Mouse (Mus musculus): ENCODE measurements around the gene Asic2.

Gene Asic2

DNA sequence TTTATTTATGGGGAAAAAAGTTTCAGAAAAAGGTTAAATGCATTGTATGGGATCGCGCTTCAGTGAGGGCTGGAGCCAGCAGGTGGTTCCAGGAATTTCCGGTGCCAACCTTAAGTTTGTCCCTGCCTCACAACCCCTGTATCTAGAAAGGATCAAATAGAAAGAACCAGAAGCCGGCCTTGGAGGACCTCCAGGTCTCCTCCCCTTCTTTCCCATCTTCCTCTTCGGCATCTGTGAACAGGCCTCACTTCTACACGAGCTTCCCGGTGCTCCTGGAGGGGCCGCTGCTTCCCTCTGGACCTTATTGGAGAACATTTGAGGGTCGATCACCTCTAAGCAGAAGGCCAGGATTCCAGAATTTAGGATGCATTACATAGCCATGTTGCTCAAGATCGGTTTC is 1064.8 kb downstream of the Asic2 start:
- in situ Hi-C loops (cut with MboI; ENCODE audit: low pct_unique_long_range_greater_than_20kb in 1 of 2, low sequenced_read_pairs in 2 of 2, unreplicated experiment in 1 of 2), result no loop called here

- in situ Hi-C loops (cut with MboI; ENCODE audit: low pct_unique_long_range_greater_than_20kb in 1 of 2, low sequenced_read_pairs in 2 of 2, unreplicated experiment in 1 of 2), result no loop called here
These were observed 1065.6 kb downstream of the Asic2 start for GRCm38 (mm10) chr11:80902664-80903063.

DNA sequence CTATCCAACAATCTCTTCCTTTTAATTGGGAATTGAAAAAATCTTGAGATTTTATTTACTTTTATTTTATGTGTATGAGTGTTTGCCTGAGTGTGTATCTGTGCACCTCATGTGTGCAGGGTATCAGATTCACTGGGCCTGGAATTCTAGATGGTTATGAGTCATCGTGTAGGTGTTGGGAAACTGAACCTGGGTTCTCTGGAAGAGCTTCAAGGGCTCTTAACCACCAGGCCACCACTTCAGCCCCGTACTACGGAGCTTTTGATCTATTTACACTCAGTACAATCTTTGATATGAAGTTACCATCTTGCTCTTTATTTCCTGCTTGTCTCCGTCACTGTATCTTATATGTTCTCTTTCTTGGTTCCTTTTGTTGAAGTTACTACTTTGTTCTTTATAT is 1067.7 kb downstream of the Asic2 start:
- in situ Hi-C loops (cut with MboI; ENCODE audit: low pct_unique_long_range_greater_than_20kb in 1 of 2, low sequenced_read_pairs in 2 of 2, unreplicated experiment in 1 of 2), result no loop called here

GRCm38 (mm10) chr11:80895853-80896252 is 1072.4 kb downstream of the Asic2 start:
- in situ Hi-C loops (cut with MboI; ENCODE audit: low pct_unique_long_range_greater_than_20kb in 1 of 2, low sequenced_read_pairs in 2 of 2, unreplicated experiment in 1 of 2), result no loop called here

DNA sequence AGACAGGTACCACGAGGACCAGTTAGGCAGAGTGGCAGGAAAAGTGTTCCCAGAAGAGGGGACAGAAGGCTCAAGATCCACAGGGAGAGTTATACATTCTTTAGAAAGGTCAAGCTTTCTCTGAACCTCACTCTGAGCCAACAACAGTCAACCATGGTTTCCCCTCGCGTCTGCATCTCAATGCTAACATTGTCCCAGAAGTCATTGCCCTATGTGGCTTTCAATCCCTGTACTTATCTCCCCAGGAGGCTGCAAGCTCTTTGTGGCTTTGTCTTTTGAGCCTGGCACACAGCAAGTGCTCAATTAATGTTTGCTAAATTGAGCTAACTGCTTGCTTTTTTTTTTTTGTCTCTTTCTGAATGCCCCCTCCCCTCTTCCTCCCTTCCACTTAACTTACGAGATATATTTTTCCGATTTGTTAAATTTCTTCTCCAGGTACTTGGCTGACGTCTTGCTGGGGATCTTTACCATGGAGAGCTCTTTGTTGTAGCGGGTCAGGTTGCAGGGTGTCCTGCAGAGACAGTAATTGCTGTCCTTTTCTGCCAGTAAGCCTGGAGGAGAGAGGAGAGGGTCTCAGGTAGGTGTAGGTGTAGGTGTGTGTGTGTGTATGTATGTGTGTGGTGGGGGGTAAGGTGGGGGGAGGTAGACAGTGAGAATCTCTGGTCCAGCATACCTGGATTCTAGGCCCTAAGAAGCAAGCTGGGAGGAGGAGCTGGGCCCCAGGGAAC is 1078.8 kb downstream of the Asic2 start:
- in situ Hi-C loops (cut with MboI; ENCODE audit: low pct_unique_long_range_greater_than_20kb in 1 of 2, low sequenced_read_pairs in 2 of 2, unreplicated experiment in 1 of 2), result no loop called here

GRCm38 (mm10) chr11:80887021-80887420 is 1081.2 kb downstream of the Asic2 start:
- in situ Hi-C loops (cut with MboI; ENCODE audit: low pct_unique_long_range_greater_than_20kb in 1 of 2, low sequenced_read_pairs in 2 of 2, unreplicated experiment in 1 of 2), result no loop called here

DNA sequence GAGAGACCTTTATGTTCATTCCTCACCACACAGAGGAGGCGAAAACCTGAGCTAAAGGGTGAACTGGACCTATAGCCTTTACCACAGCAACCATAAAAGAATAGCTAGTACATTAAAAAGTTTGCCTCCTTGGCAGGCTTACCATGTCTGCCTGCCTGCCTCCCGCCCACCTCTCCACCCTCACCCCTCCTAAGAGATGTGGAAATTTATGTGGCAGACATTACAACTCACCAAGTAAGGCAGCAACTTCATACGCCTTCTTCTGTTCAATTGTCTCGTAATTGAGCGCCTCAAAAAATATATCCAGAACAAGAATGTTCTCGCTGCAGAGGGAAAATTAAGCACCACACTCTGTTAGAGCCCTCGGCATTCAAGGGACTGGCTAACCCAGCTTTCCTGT is 1081.9 kb downstream of the Asic2 start:
- in situ Hi-C loops (cut with MboI; ENCODE audit: low pct_unique_long_range_greater_than_20kb in 1 of 2, low sequenced_read_pairs in 2 of 2, unreplicated experiment in 1 of 2), result no loop called here

GRCm38 (mm10) chr11:80884521-80885231 is 1083.6 kb downstream of the Asic2 start:
- in situ Hi-C loops (cut with MboI; ENCODE audit: low pct_unique_long_range_greater_than_20kb in 1 of 2, low sequenced_read_pairs in 2 of 2, unreplicated experiment in 1 of 2), result no loop called here

- in situ Hi-C loops (cut with MboI; ENCODE audit: low pct_unique_long_range_greater_than_20kb in 1 of 2, low sequenced_read_pairs in 2 of 2, unreplicated experiment in 1 of 2), result no loop called here
These were observed 1085.9 kb downstream of the Asic2 start for GRCm38 (mm10) chr11:80882229-80882810.

DNA sequence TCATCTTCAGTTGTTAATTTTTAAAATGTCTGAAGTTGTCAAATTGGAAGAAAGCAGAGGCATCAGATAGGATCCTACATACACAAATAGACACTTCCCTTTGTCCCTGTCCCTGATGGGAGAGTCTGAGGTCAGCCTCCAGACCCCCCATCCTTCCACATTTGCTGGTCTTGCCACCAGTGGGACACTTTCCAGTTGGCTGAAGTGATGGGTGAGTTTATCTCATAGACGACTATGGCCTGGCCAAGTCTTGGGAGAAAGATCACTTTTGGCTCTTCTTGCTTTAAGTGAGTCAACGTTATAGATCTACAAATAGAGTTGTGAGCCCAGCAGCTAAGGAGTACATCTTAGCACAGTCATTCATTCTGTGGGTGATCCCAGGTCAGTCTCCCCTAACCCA is 1090.2 kb downstream of the Asic2 start:
- in situ Hi-C loops (cut with MboI; ENCODE audit: low pct_unique_long_range_greater_than_20kb in 1 of 2, low sequenced_read_pairs in 2 of 2, unreplicated experiment in 1 of 2), result no loop called here

DNA sequence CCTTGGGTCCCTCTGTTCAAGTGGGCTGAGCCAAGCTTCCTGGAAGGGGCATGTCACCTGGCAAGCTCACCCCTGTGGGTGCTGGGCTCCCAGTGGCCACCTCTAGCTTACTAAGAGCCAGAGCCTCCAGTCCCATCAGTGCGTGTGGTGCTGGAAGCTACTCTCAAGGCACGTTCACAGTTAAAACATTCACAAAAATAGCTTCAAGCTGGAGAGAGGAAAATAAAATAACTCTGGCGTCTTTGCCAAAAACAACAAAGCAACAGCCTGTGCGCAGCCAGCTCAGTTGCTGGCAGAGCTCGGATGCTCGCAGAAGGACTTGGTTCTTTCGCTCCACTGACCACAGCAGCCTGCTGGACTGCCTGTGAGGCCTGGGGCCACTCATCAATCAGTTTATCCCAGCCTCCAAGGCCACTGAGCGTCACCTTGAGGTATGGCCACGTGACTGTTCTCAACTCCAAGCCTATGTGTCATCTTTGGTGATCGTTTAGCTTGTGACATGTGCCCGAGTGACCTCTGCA is 1091.1 kb downstream of the Asic2 start:
- in situ Hi-C loops (cut with MboI; ENCODE audit: low pct_unique_long_range_greater_than_20kb in 1 of 2, low sequenced_read_pairs in 2 of 2, unreplicated experiment in 1 of 2), result no loop called here

- in situ Hi-C loops (cut with MboI; ENCODE audit: low pct_unique_long_range_greater_than_20kb in 1 of 2, low sequenced_read_pairs in 2 of 2, unreplicated experiment in 1 of 2), result no loop called here
These were observed 1095.5 kb downstream of the Asic2 start for GRCm38 (mm10) chr11:80872509-80873474.

GRCm38 (mm10) chr11:80868039-80868438 is 1100.2 kb downstream of the Asic2 start:
- in situ Hi-C loops (cut with MboI; ENCODE audit: low pct_unique_long_range_greater_than_20kb in 1 of 2, low sequenced_read_pairs in 2 of 2, unreplicated experiment in 1 of 2), result no loop called here

DNA sequence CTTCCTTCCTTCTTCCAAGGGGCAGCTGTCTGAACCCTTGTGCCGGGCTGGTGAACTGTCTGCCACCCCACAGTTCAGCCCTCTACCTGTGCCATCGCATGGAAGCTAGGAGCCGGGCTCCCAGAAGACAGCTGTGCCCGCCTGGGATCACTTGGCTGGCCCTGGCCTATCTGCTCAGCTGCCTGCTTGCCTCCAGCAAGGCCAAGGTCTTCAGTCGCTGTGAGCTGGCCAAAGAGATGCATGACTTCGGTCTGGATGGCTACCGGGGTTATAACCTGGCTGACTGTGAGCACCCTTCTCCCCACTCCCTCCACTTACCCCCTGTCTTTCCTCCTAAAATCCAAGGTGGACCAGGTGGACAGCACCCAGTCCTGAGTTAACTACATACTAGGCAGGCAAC is 1105.3 kb downstream of the Asic2 start:
- in situ Hi-C loops (cut with MboI; ENCODE audit: low pct_unique_long_range_greater_than_20kb in 1 of 2, low sequenced_read_pairs in 2 of 2, unreplicated experiment in 1 of 2), result no loop called here

DNA sequence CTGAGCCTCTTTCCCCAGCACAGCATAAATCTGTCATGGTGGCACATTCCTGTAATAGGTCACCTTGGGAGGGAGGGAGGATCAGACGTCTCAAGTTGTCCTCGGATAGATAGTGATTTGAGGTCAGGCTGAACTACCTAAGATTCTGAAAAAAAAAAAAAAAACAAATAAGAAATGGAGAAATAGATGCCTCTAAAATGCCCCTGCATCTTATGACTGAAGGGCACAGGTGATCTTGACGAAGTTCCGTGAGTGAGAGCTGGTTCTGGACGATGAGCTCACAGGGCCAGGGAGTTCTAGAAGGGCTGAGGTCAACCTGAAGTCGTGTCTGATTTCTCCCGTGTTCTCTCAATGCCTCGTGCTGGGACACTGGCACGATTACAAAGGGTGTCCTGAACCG is 1110.2 kb downstream of the Asic2 start, which contains the start of gene Spaca3:
Spaca3 (plus strand) TSS at position 301 of the 400 bp plus-strand sequence.
- in situ Hi-C loops (cut with MboI; ENCODE audit: low pct_unique_long_range_greater_than_20kb in 1 of 2, low sequenced_read_pairs in 2 of 2, unreplicated experiment in 1 of 2), result no loop called here

GRCm38 (mm10) chr11:80856827-80857226 is 1111.4 kb downstream of the Asic2 start:
- in situ Hi-C loops (cut with MboI; ENCODE audit: low pct_unique_long_range_greater_than_20kb in 1 of 2, low sequenced_read_pairs in 2 of 2, unreplicated experiment in 1 of 2), result no loop called here

DNA sequence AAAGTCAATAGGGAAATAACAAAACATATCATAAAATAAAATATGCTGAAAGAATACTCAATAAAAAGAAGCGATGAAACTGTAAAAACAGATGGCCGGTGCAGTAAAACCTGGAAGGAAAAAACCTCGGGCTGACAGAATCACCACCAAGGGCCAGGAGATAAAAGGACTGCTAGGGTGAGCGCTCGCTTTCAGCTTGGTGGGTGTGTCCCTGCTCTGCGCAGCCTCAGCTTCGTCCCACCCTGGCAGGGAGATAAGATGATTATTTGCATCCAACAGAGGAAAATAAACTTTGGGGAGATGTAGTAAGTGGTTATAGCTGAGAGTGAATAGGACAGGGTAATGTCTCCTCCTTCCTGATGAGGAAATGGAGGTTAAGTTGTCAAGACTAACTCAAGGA is 1113.3 kb downstream of the Asic2 start:
- in situ Hi-C loops (cut with MboI; ENCODE audit: low pct_unique_long_range_greater_than_20kb in 1 of 2, low sequenced_read_pairs in 2 of 2, unreplicated experiment in 1 of 2), result no loop called here

DNA sequence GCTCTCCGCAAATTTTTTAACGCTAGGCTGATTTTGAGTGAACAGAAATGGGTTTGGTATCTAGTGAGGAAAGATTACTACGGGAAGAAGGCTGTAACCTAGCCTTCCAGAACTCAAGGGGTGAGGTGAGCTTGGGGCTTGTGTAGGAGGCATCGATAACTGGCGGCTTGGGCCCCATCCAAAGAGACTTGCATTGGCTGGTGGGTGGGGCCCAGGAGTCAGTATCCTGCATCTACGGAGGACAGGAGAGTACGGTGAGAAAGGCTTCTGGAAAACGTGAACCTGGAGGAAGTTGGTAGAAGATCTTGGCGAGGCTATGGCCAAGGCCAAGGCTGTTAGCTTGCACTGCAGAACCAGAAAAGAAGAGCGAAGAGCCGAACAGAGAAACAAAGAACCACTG is 1113.8 kb downstream of the Asic2 start:
- in situ Hi-C loops (cut with MboI; ENCODE audit: low pct_unique_long_range_greater_than_20kb in 1 of 2, low sequenced_read_pairs in 2 of 2, unreplicated experiment in 1 of 2), result no loop called here

All from mouse embryonic stem cell (cell line).